In genomic region chr2:85136831-85137520, GRCm38 (mm10) we compare ENCODE assay signal across 10 mouse cellular contexts. TPM values are rescaled to one million over a fixed set of nuclear protein-coding genes. Genes with fewer than 3 reads are reported as not detected.
DNase-seq lines count a peak whose midpoint lies in the region; ATAC-seq lines count a peak whose summit lies in the region.
"Had no signal": no experiment of that assay in that cellular context is flagged by ENCODE, and none has a peak within 500 bp of the region (broad histone marks: within the 10 kb centered on the region; RNA-seq: fewer than 3 reads in every experiment).

No protein-coding gene starts in this region.

- H3K4me3 ChIP-seq in heart, embryonic 14.5 days (ENCODE audit: control insufficient read depth in 1 of 2, insufficient read depth in 1 of 2, low read depth in 1 of 2, low read length in 2 of 2): peak overlapping the region; percentile 7 to 18; a peak in 3 of 4 replicates
- peak overlapping the region; percentile 27; the same call in 1 of the 2 replicates for H3K4me3 ChIP-seq in midbrain, embryonic 10.5 days
- H3K4me3 ChIP-seq in midbrain, embryonic 15.5 days: no peak overlapping the region
- 0 out of 2 replicates have a peak overlapping the region, but pooled peaks have one; percentile 7 for H3K4me3 ChIP-seq in limb, embryonic 12.5 days (replicated peaks)
- peak overlapping the region; percentile 27 for H3K4me3 ChIP-seq in stomach, embryonic 16.5 days (replicated peaks; ENCODE audit: low read length)

- H3K27me3 ChIP-seq in heart, embryonic 14.5 days (ENCODE audit: control insufficient read depth, insufficient read depth, low read length): no peaks in the 10 kb centered on the region
- no peaks in the 10 kb centered on the region for H3K27me3 ChIP-seq in midbrain, embryonic 10.5 days (ENCODE audit: low read depth, poor library complexity, severe bottlenecking)
- H3K27me3 ChIP-seq in midbrain, embryonic 15.5 days (replicated peaks): no peaks in the 10 kb centered on the region
- peaks cover 21% of the 10 kb centered on the region for H3K27me3 ChIP-seq in limb, embryonic 12.5 days
- H3K27me3 ChIP-seq in stomach, embryonic 16.5 days (ENCODE audit: control insufficient read depth, insufficient read depth, low read length): no peaks in the 10 kb centered on the region

- no peak for DNase-seq in heart, postnatal 25 days (ENCODE audit: low spot score)
- no peak for DNase-seq in midbrain, embryonic 10.5 days (ENCODE audit: low spot score)
- no peak for DNase-seq in gastrocnemius, postnatal 4 days (ENCODE audit: low spot score in 2 of 2)
- no peak for DNase-seq in adrenal gland, postnatal 10 days
- DNase-seq: right cerebral cortex, adult 18-20 months; thymus, adult 18-20 months had no signal

- H3K4me1 ChIP-seq in heart, embryonic 14.5 days (ENCODE audit: control insufficient read depth in 2 of 2, insufficient read depth in 2 of 2, low read length in 2 of 2): peaks cover 0 to 13% of the 10 kb centered on the region in 2 experiments; a peak in 3 of 4 replicates
- H3K4me1 ChIP-seq in midbrain, embryonic 10.5 days: peaks cover 10% of the 10 kb centered on the region
- H3K4me1 ChIP-seq in midbrain, embryonic 15.5 days: 0 out of 2 replicates have a peak, but pooled peaks cover 2% of the 10 kb centered on the region
- no peaks in the 10 kb centered on the region for H3K4me1 ChIP-seq in limb, embryonic 12.5 days (replicated peaks)
- H3K4me1 ChIP-seq in stomach, embryonic 16.5 days (ENCODE audit: control insufficient read depth, insufficient read depth, low read length): peaks cover 2% of the 10 kb centered on the region; the same call in 1 of the 2 replicates

- 0 out of 2 replicates have a peak overlapping the region, but pooled peaks have one; percentile 5 for H3K4me2 ChIP-seq in heart, embryonic 14.5 days (ENCODE audit: low read length)
- H3K4me2 ChIP-seq in midbrain, embryonic 15.5 days: no peak overlapping the region
- H3K4me2 ChIP-seq in limb, embryonic 12.5 days: no peak overlapping the region
- no peak overlapping the region for H3K4me2 ChIP-seq in stomach, embryonic 16.5 days (ENCODE audit: low read depth, low read length)

- intact Hi-C loops in heart, postnatal 25 days (cut with DNase I): loop anchor here (2.0 kb wide), 1 partner anchor 42 kb away; no protein-coding TSS in a partner anchor

- no peak for ATAC-seq in heart, embryonic 14.5 days (ENCODE audit: insufficient number of reproducible peaks, insufficient read depth, low FRiP score, low read depth)
- ATAC-seq in midbrain, embryonic 15.5 days (replicated peaks): no peak
- ATAC-seq in limb, embryonic 12.5 days (ENCODE audit: insufficient number of reproducible peaks, insufficient read depth, low FRiP score, low TSS enrichment, low read depth): no peak
- ATAC-seq in stomach, embryonic 16.5 days (ENCODE audit: insufficient read depth, low FRiP score): no peak

- no peaks in the 10 kb centered on the region for H3K36me3 ChIP-seq in heart, embryonic 14.5 days (ENCODE audit: control insufficient read depth, insufficient read depth, low read length)
- no peaks in the 10 kb centered on the region for H3K36me3 ChIP-seq in midbrain, embryonic 10.5 days
- H3K36me3 ChIP-seq in midbrain, embryonic 15.5 days (replicated peaks): no peaks in the 10 kb centered on the region
- no peaks in the 10 kb centered on the region for H3K36me3 ChIP-seq in limb, embryonic 12.5 days
- H3K36me3 ChIP-seq in stomach, embryonic 16.5 days (ENCODE audit: control insufficient read depth, insufficient read depth, low read length): no peaks in the 10 kb centered on the region

- 56% methylated on average over 21 of the region's 21 CpGs for WGBS in heart, embryonic 14.5 days
- 84% methylated on average over 21 of the region's 21 CpGs for WGBS in midbrain, embryonic 10.5 days
- WGBS in midbrain, embryonic 15.5 days: 86% methylated on average over 21 of the region's 21 CpGs
- 79% methylated on average over 21 of the region's 21 CpGs for WGBS in limb, embryonic 12.5 days
- 76% methylated on average over 21 of the region's 21 CpGs for WGBS in stomach, embryonic 16.5 days

- H3K9me3 ChIP-seq in heart, embryonic 14.5 days (ENCODE audit: control insufficient read depth, low read length): no peaks in the 10 kb centered on the region
- H3K9me3 ChIP-seq in midbrain, embryonic 10.5 days (replicated peaks): no peaks in the 10 kb centered on the region
- H3K9me3 ChIP-seq in midbrain, embryonic 15.5 days: no peaks in the 10 kb centered on the region
- no peaks in the 10 kb centered on the region for H3K9me3 ChIP-seq in limb, embryonic 12.5 days
- no peaks in the 10 kb centered on the region for H3K9me3 ChIP-seq in stomach, embryonic 16.5 days (replicated peaks; ENCODE audit: control insufficient read depth, low read length)

- peak overlapping the region; percentile 35; the same call in 1 of the 2 replicates for H3K9ac ChIP-seq in heart, embryonic 14.5 days (ENCODE audit: low read length)
- H3K9ac ChIP-seq in midbrain, embryonic 15.5 days: no peak overlapping the region
- no peak overlapping the region for H3K9ac ChIP-seq in limb, embryonic 12.5 days (replicated peaks)
- H3K9ac ChIP-seq in stomach, embryonic 16.5 days (ENCODE audit: low read length): 0 out of 2 replicates have a peak overlapping the region, but pooled peaks have one; percentile 3

- H3K27ac ChIP-seq in heart, embryonic 14.5 days (replicated peaks in 1 of 2; ENCODE audit: control insufficient read depth in 1 of 2, insufficient read depth in 1 of 2, low read depth in 2 of 2, low read length in 2 of 2): no peak overlapping the region
- H3K27ac ChIP-seq in midbrain, embryonic 10.5 days (replicated peaks): no peak overlapping the region
- H3K27ac ChIP-seq in midbrain, embryonic 15.5 days: no peak overlapping the region
- H3K27ac ChIP-seq in limb, embryonic 12.5 days: no peak overlapping the region
- peak overlapping the region; percentile 43; the same call in 1 of the 2 replicates for H3K27ac ChIP-seq in stomach, embryonic 16.5 days (ENCODE audit: low read length)

RNA-seq across cellular contexts. Expression of gene Aplnr, which starts 1.0 kb away (rescaled TPM):
- 26.2 and 26.8 TPM in 2 replicates for polyA plus RNA-seq in heart, embryonic 14.5 days (2014; fragmentation: Nextera tagmentation; extraction: Ambion mirVana)
- total RNA-seq in heart, postnatal 25 days (2021): 10 to 100 TPM; 48.6 to 54.3 TPM
- 35.2 and 35.8 TPM in 2 replicates for polyA plus RNA-seq in midbrain, embryonic 10.5 days (2016; fragmentation: Nextera tagmentation; extraction: Ambion mirVana)
- polyA plus RNA-seq in midbrain, embryonic 15.5 days (2015; fragmentation: Nextera tagmentation; extraction: Ambion mirVana): 30.6 TPM in 2 replicates
- polyA plus RNA-seq in limb, embryonic 12.5 days (2016; fragmentation: Nextera tagmentation; extraction: Ambion mirVana): 39.0 and 39.1 TPM in 2 replicates
- 75.8 and 81.7 TPM in 2 replicates for polyA plus RNA-seq in stomach, embryonic 16.5 days (2015; fragmentation: Nextera tagmentation; extraction: Ambion mirVana)
- 10 to 100 TPM; 86.8 to 91.9 TPM for total RNA-seq in gastrocnemius, postnatal 4 days (2021)
- total RNA-seq in adrenal gland, postnatal 10 days (2021): 100 to 1,000 TPM in 1 of 2 experiments, 10 to 100 TPM in 1; 77.0 to 167 TPM

Comparison
In these comparisons a context has a peak if more than half of its experiments do, and no peak if none do; other contexts are left out.
1. H3K9ac ChIP-seq: peak in heart, embryonic 14.5 days (single experiment) and stomach, embryonic 16.5 days (single experiment); none in midbrain, embryonic 15.5 days (single experiment) and limb, embryonic 12.5 days (single experiment).